Mouse (Mus musculus): Measurements from ENCODE around the gene Specc1. TPM values are rescaled to one million over a fixed set of nuclear protein-coding genes. Genes with fewer than 3 reads are reported as not detected.

Specc1 gene
- total RNA-seq, 1 experiment: 19.9 TPM

DNA sequence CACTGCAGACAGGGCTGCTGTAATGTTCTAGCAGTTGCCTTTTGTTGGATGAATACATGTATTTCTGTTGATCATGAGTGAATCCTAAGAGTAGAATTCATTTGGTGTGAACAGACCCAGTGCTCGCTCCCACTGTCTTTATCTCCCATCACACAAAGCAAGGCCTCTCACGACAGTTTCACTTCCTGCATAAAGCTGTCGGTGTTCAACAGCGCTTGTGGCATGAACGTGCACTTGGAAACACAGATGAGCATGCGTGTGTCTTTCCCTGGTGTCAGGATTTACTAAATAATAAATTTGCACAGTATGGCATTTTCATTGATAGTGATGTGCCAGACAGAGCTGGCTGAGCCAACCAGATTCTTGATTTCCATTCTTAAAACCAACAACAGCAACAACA lies 6.1 kb downstream of the Specc1 start:
- DNase-seq (ENCODE audit: low read depth, low spot score): no peak
- no peak for TF ChIP-seq CHD2 (IDR thresholded peaks at IDR 0.05; ENCODE audit: low read depth, low read length)
- no peak for TF ChIP-seq ZC3H11A (IDR thresholded peaks at IDR 0.05; ENCODE audit: borderline replicate concordance, low read depth, low read length)
- H3K27ac ChIP-seq (ENCODE audit: insufficient read depth, low read depth, low read length, poor library complexity, severe bottlenecking): no peak overlapping the region
- H3K36me3 ChIP-seq (ENCODE audit: control insufficient read depth, insufficient read depth, low read length, poor library complexity, severe bottlenecking): no peaks in the 10 kb centered on the region
- no peak overlapping the region for H3K4me3 ChIP-seq (ENCODE audit: insufficient read depth in 1 of 2, low read depth in 1 of 2, low read length in 2 of 2, poor library complexity in 1 of 2, severe bottlenecking in 1 of 2)
- no peaks in the 10 kb centered on the region for H3K9me3 ChIP-seq (ENCODE audit: control insufficient read depth, insufficient read depth, low read depth, low read length)
- H3K4me1 ChIP-seq (ENCODE audit: control insufficient read depth in 2 of 2, insufficient read depth in 2 of 2, low read length in 2 of 2, poor library complexity in 1 of 2): no peaks in the 10 kb centered on the region
- H3K9ac ChIP-seq (ENCODE audit: insufficient read depth, low read depth, low read length, poor library complexity, severe bottlenecking): no peak overlapping the region
- in situ Hi-C loops (cut with MboI; ENCODE audit: low sequenced_read_pairs in 2 of 2, unreplicated experiment in 2 of 2): no loop called here

DNA sequence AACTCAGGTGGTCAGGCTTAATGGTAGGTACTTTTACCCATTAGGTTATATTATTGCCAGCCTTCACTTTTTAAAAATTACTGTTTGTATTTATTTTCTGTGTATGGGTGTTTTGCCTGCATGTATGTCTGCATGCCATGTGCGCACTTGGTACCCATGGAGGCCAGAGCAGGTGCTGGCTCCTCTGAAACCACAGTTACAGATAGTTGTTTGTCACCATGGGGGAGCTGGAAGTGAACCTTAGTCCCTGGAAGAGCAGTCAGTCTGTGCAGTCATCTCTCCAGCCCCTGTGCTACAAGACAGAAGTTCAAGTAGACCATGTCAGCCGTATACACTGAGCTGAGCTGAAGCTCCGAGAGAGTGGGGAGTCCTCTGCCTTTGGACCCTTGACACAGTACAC lies 6.6 kb downstream of the Specc1 start:
- H3K27ac ChIP-seq (ENCODE audit: insufficient read depth, low read depth, low read length, poor library complexity, severe bottlenecking): no peak overlapping the region
- H3K4me3 ChIP-seq (ENCODE audit: insufficient read depth in 1 of 2, low read depth in 1 of 2, low read length in 2 of 2, poor library complexity in 1 of 2, severe bottlenecking in 1 of 2): no peak overlapping the region
- H3K36me3 ChIP-seq (ENCODE audit: control insufficient read depth, insufficient read depth, low read length, poor library complexity, severe bottlenecking): no peaks in the 10 kb centered on the region
- no peaks in the 10 kb centered on the region for H3K4me1 ChIP-seq (ENCODE audit: control insufficient read depth in 2 of 2, insufficient read depth in 2 of 2, low read length in 2 of 2, poor library complexity in 1 of 2)
- in situ Hi-C loops (cut with MboI; ENCODE audit: low sequenced_read_pairs in 2 of 2, unreplicated experiment in 2 of 2): no loop called here
- DNase-seq (ENCODE audit: low read depth, low spot score): no peak
- no peak overlapping the region for H3K9ac ChIP-seq (ENCODE audit: insufficient read depth, low read depth, low read length, poor library complexity, severe bottlenecking)
- H3K9me3 ChIP-seq (ENCODE audit: control insufficient read depth, insufficient read depth, low read depth, low read length): no peaks in the 10 kb centered on the region
- no peak for TF ChIP-seq HCFC1 (IDR thresholded peaks at IDR 0.05; ENCODE audit: borderline replicate concordance, insufficient read depth, low read length)
- no peak for TF ChIP-seq ZC3H11A (IDR thresholded peaks at IDR 0.05; ENCODE audit: borderline replicate concordance, low read depth, low read length)
- TF ChIP-seq CHD2 (IDR thresholded peaks at IDR 0.05; ENCODE audit: low read depth, low read length): no peak
- no peak for TF ChIP-seq MAFK (IDR thresholded peaks at IDR 0.05; ENCODE audit: insufficient read depth, low read depth, low read length)

DNA sequence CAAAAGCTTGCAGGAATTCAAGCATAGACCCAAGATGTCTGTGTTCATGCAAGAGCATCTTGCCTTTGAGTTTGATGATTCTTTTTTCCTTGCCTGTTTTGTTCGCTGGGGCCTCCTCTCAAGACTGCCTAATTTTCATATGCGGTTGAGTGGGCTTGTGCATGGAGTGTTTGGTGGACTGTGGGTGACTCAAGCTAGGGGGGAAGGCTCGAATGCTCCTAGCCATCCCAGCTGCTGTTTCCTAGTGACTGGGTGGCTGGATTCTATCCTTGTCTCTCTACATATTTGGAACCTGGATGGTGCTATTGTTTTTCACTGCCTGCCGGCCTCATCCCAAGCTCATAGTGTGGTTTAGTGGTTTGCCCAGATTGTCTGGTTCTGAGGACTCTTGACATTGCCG lies 8.0 kb downstream of the Specc1 start:
- H3K4me1 ChIP-seq (ENCODE audit: control insufficient read depth in 2 of 2, insufficient read depth in 2 of 2, low read length in 2 of 2, poor library complexity in 1 of 2): no peaks in the 10 kb centered on the region
- H3K4me3 ChIP-seq (ENCODE audit: insufficient read depth in 1 of 2, low read depth in 1 of 2, low read length in 2 of 2, poor library complexity in 1 of 2, severe bottlenecking in 1 of 2): no peak overlapping the region
- H3K36me3 ChIP-seq (ENCODE audit: control insufficient read depth, insufficient read depth, low read length, poor library complexity, severe bottlenecking): no peaks in the 10 kb centered on the region
- H3K27ac ChIP-seq (ENCODE audit: insufficient read depth, low read depth, low read length, poor library complexity, severe bottlenecking): no peak overlapping the region
- H3K9ac ChIP-seq (ENCODE audit: insufficient read depth, low read depth, low read length, poor library complexity, severe bottlenecking): no peak overlapping the region
- no peak for DNase-seq (ENCODE audit: low read depth, low spot score)
- in situ Hi-C loops (cut with MboI; ENCODE audit: low sequenced_read_pairs in 2 of 2, unreplicated experiment in 2 of 2): no loop called here
- no peaks in the 10 kb centered on the region for H3K9me3 ChIP-seq (ENCODE audit: control insufficient read depth, insufficient read depth, low read depth, low read length)
- no peak for TF ChIP-seq ZC3H11A (IDR thresholded peaks at IDR 0.05; ENCODE audit: borderline replicate concordance, low read depth, low read length)
- no peak for TF ChIP-seq HCFC1 (IDR thresholded peaks at IDR 0.05; ENCODE audit: borderline replicate concordance, insufficient read depth, low read length)
- no peak for TF ChIP-seq ZNF384 (IDR thresholded peaks at IDR 0.05; ENCODE audit: low read depth, low read length)
- no peak for TF ChIP-seq MAFK (IDR thresholded peaks at IDR 0.05; ENCODE audit: insufficient read depth, low read depth, low read length)
- no peak for TF ChIP-seq CHD2 (IDR thresholded peaks at IDR 0.05; ENCODE audit: low read depth, low read length)

DNA sequence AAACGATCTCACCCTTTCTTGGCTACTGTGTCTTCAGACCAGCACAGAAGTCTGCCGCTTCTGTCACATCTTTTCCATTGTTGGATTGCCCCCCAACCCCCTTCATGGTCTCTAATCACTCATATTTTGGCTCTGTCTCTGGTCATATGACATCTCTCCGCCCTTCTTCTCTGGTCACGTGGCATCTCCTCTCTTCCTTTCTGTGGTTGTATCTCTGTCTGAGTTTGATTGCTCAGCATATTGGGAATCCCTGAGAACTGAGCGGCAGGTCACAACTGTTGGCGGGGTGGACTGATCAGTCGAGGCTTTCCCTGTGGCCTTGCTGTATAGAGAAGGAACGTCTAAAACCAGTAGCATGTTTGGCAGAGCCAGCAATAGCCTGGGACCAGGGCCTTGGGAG lies 10.5 kb downstream of the Specc1 start:
- Histone ChIP-seq H3K4me1 (ENCODE audit: control insufficient read depth in 2 of 2, insufficient read depth in 2 of 2, low read length in 2 of 2, poor library complexity in 1 of 2) (no peaks in the 10 kb centered on the region; a peak in 1 of 4 replicates), H3K9me3 (ENCODE audit: control insufficient read depth, insufficient read depth, low read depth, low read length) (no peaks in the 10 kb centered on the region), H3K36me3 (ENCODE audit: control insufficient read depth, insufficient read depth, low read length, poor library complexity, severe bottlenecking) (no peaks in the 10 kb centered on the region), H3K9ac (ENCODE audit: insufficient read depth, low read depth, low read length, poor library complexity, severe bottlenecking) (no peak overlapping the region), H3K27ac (ENCODE audit: insufficient read depth, low read depth, low read length, poor library complexity, severe bottlenecking) (no peak overlapping the region), H3K4me3 (ENCODE audit: insufficient read depth in 1 of 2, low read depth in 1 of 2, low read length in 2 of 2, poor library complexity in 1 of 2, severe bottlenecking in 1 of 2) (no peak overlapping the region)
- in situ Hi-C loops (cut with MboI; ENCODE audit: low sequenced_read_pairs in 2 of 2, unreplicated experiment in 2 of 2): no loop called here
- TF ChIP-seq HCFC1 (IDR thresholded peaks at IDR 0.05; ENCODE audit: borderline replicate concordance, insufficient read depth, low read length) (no peak), MAFK (IDR thresholded peaks at IDR 0.05; ENCODE audit: insufficient read depth, low read depth, low read length) (no peak), CHD2 (IDR thresholded peaks at IDR 0.05; ENCODE audit: low read depth, low read length) (no peak), ZNF384 (IDR thresholded peaks at IDR 0.05; ENCODE audit: low read depth, low read length) (no peak), ZC3H11A (IDR thresholded peaks at IDR 0.05; ENCODE audit: borderline replicate concordance, low read depth, low read length) (no peak)
- DNase-seq (ENCODE audit: low read depth, low spot score): no peak

DNA sequence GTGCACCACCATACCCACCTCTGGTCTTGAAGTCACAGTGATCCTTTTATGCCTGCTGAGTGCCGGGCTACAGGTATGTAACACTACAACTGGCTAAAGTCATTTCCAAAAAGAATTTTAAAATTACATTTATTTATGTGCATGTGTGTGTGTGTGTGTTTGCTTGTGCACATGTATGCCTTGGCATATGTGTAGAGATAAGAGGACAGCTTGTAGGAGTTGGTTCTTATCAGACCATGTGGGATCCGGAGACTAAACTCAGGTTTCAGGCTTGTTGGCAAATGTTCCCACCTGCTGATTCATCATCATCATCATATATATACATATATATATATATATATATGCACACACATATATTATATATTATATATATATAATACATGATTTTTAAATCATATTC lies 12.3 kb downstream of the Specc1 start:
- H3K4me3 ChIP-seq (ENCODE audit: insufficient read depth in 1 of 2, low read depth in 1 of 2, low read length in 2 of 2, poor library complexity in 1 of 2, severe bottlenecking in 1 of 2): no peak overlapping the region
- H3K9ac ChIP-seq (ENCODE audit: insufficient read depth, low read depth, low read length, poor library complexity, severe bottlenecking): no peak overlapping the region
- in situ Hi-C loops (cut with MboI; ENCODE audit: low sequenced_read_pairs in 2 of 2, unreplicated experiment in 2 of 2): no loop called here
- H3K36me3 ChIP-seq (ENCODE audit: control insufficient read depth, insufficient read depth, low read length, poor library complexity, severe bottlenecking): no peaks in the 10 kb centered on the region
- H3K27ac ChIP-seq (ENCODE audit: insufficient read depth, low read depth, low read length, poor library complexity, severe bottlenecking): no peak overlapping the region
- no peaks in the 10 kb centered on the region; a peak in 1 of 4 replicates for H3K4me1 ChIP-seq (ENCODE audit: control insufficient read depth in 2 of 2, insufficient read depth in 2 of 2, low read length in 2 of 2, poor library complexity in 1 of 2)
- no peaks in the 10 kb centered on the region for H3K9me3 ChIP-seq (ENCODE audit: control insufficient read depth, insufficient read depth, low read depth, low read length)
- TF ChIP-seq HCFC1 (IDR thresholded peaks at IDR 0.05; ENCODE audit: borderline replicate concordance, insufficient read depth, low read length) (no peak), MAFK (IDR thresholded peaks at IDR 0.05; ENCODE audit: insufficient read depth, low read depth, low read length) (no peak), ZNF384 (IDR thresholded peaks at IDR 0.05; ENCODE audit: low read depth, low read length) (no peak), CHD2 (IDR thresholded peaks at IDR 0.05; ENCODE audit: low read depth, low read length) (no peak)
- no peak for DNase-seq (ENCODE audit: low read depth, low spot score)
